Mouse (Mus musculus): ENCODE results near the gene Gpc1.
A peak's percentile ranks its signal among the peaks of the same experiment; 100 is the strongest.

The Gpc1 gene

DNA sequence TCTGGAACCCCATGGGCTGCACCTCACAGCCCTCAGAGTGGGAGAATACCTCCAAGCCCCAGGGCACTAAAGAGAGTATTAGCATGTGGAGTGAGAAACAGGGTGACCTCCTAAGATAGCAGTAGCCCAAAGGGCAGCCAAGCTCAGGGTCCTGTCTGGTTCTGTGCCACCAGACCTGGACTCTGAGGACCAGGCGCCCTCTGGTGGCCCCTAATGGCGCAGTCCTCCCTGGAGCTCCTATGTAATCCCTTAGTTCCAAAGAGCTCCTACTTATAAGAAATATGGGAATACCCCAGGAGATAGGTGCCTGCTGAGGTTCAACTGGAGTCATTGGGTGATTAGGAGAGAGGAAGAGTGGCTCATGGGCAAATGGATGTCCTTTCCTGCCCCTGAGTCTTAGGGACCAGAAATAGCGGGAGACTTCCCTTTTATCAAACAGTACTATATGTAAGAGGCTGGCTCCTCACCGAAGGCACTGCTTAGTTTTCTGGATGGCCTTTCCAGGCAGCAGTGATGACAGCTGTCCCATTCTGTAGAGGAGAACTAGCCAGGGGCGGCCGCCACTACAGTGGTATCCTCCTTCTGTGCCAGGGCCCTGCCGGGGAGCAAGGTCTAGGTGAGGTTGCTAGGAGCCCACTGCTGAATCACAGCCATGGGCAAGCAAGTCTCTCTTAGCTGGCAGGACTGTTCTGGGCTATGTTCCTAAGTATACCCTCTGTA is 2.7 kb downstream of the Gpc1 start:
- DNase-seq = peak; percentile 84

GRCm38 (mm10) chr1:92837931-92838833 is 6.7 kb downstream of the Gpc1 start:
- DNase-seq = no peak

DNA sequence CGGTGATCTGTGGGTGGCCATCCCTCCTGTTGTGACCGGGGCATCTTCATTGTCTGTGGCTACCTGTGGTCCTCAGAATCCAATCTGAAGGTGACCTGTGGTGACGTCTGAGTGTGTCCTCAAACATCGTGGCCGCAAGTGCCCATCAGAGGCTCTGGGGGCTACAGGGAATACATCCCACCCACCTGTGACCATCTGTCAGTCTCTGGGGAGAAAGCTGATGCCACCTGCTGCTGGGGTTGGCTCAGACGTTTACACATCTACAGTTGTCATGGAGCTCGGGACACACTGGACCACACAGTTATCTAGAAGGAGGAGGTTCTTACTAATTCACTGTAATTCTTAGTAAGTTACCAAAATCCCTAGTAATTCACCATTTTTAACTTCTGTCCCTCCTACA is 7.8 kb downstream of the Gpc1 start:
- DNase-seq = no peak

GRCm38 (mm10) chr1:92840231-92840890 is 8.9 kb downstream of the Gpc1 start:
- DNase-seq = no peak

GRCm38 (mm10) chr1:92841427-92841826 is 10.0 kb downstream of the Gpc1 start:
- no peak for DNase-seq

GRCm38 (mm10) chr1:92845889-92846288 is 14.4 kb downstream of the Gpc1 start:
- no peak for DNase-seq

- peak; percentile 54 for DNase-seq
Observed at GRCm38 (mm10) chr1:92847873-92848839, 16.7 kb downstream of the Gpc1 start.

DNA sequence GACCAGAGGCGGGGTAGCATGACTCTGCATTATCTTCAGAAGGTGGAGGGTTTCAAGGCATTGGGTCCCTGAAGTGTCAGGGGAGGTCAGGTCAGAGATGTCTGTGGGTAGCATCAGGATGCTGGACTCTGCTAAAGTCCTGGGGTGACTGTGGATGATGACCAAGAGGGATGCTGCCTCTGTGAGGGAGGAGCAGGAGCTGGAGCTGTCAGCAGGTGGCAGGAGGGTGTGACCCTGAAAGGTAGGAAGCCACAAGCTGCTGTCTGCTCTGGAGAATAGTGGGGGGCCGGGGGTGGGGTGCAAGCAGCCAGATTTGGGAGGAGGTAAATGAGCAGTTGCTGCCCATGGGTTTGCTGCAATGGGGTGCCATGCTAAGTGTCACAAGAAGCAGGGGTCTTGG is 18.0 kb downstream of the Gpc1 start:
- peak; percentile 52 for DNase-seq

GRCm38 (mm10) chr1:92849938-92850574 is 18.6 kb downstream of the Gpc1 start:
- DNase-seq = no peak

DNA sequence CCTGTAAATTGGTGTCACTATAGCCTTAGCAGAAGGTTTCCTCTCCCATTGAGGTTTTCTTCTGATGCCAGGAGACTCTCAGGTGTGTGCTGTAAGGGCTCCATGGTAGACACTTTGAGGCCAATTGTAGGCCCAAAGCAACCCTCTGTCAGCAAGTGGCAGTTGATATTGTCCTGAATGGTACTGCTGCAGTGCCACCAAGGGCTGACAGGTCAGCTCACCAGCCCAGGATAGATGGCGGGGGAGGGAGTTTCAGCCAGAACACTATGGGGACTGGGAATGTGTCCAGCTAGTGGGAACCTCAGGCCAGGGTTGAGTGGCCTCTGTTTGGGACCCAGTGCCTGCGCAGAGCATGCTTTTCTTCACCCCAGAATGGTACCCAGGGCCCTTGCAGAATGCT is 21.0 kb downstream of the Gpc1 start:
- no peak for DNase-seq

DNA sequence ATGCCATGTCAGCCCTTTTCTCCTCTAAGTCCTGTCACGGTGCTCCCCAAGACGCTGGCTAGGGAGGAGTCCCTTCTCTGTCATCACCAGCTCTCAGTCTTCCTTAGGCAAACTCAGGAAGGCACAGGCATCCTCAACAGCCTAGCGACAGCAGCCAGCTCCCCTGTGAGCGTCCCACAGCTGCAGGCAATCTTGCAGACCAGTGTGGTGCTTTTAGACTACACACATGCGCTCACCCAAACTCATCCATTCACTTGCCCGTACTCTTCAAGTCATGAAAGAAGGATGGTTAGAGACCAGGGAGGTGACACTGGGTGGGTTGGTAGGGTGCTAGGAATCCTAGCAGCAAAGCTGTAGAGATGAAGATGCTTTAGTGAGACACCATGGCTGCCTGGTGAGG is 30.1 kb downstream of the Gpc1 start:
- no peak for DNase-seq

- no peak for DNase-seq
Observed at GRCm38 (mm10) chr1:92863268-92863667, 31.8 kb downstream of the Gpc1 start.

DNA sequence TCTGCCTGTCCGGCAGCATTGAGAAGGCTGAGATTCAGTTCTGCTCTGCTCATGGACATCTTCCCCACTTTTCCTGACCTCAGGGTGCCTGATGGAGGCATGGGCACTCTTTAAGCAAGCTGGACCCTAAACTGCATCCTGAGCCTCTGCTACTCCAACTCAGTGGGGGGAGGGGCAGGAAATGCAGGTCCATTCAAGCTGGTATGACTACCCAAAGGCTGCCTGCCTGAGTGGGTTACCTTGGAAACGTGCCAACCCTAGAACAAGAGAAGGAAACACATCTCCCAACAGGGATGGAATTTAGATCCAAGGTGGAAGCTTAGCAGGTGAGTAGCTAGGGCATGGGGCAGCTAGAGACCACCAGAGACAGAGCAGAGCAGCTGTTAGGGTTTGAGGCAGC is 34.7 kb downstream of the Gpc1 start:
- no peak for DNase-seq

GRCm38 (mm10) chr1:92869985-92870384 is 38.5 kb downstream of the Gpc1 start:
- no peak for DNase-seq

- no peak for DNase-seq
Observed at GRCm38 (mm10) chr1:92872666-92873065, 41.2 kb downstream of the Gpc1 start.

GRCm38 (mm10) chr1:92874011-92874410 is 42.6 kb downstream of the Gpc1 start:
- no peak for DNase-seq

DNA sequence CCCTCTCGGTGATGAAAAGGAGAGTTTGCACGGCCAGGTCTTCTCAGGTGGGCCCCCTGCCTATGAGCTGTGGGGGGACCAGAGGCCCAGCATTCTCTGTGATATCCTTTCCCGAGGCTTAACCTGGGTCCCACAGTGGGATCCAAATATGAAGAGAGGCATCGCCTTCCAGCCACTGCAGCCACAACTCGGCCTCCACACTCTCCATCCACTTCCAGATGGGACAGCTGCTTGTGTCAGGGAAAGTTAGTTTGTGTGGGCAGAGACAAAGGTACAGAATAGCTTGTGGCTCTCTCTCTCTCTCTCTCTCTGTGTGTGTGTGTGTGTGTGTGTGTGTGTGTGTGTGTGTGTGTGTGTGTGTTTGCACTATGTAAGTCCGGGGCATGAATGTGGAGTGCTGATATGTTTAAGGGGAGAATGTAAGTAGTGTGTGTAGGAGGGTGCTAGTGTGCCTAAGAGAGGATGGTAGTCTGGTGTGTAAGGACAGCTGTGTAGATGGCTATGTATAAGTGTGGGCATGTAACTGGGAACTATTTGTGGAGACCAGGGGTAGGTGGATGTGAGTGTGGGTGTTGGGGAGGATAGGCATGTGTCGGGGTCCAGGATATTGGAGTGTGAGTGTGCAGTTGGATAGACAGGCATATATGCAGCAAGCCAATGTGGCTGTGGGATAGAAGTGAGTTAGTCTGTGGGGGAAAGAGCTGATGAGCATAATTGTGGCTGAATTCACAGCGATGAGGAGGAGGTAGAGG is 44.1 kb downstream of the Gpc1 start:
- DNase-seq = no peak

GRCm38 (mm10) chr1:92877431-92877978 is 46.1 kb downstream of the Gpc1 start:
- DNase-seq = no peak

DNA sequence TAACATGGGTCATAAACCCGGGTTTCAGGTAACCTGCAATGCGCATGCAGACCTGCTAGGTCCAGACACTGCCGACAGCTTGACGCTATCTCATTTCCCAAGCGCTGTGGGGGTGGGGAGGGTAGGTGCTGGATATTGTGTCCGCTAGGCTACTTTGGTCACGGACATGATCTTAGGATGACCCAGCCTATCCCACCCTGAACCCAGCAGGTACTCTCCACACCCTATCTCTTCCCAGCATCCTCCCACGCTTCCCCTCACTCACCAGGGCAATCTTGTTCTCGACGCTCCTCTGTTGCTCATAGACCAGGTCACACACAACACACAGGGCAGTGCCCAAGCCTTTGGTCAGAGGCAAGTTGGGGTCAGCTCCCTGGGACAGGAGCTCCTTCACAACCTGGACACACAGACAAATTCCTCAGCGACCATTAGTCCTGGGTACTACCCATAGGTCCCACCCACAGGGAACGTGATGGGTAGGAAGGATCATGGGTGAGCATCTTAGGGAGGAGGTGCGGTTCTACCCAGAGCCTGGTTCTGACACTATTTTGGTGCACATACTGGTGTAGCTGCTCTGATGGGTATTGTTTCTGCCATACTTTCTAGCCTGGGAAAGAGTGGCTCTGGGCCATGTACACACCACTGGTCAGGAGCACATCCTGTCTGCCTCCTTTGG is 46.8 kb downstream of the Gpc1 start:
- DNase-seq = no peak

DNA sequence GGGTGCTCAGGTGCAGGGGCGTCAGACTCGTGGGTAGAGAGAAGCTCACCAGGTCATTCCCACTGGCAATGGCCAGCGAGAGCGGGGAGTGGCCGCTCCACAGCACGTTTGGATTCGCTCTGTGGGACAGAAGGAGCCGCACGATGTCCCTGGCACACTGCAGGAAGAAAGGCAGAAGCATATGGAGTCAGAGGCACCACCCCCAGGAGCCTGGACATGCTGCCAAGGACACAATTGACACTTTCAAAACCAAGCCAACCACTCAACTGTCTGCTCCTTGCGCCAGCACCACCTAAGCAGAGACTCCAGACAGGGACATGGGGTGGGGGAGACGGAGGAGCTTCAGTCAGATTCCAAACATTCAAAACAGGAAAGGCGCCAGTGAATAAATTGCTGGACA is 47.8 kb downstream of the Gpc1 start:
- DNase-seq = no peak

All from thymus, postnatal 4 days (tissue).